Mouse (Mus musculus) midbrain, embryonic 15.5 days (tissue): Measurements from ENCODE around the gene Scyl2. TPM values are rescaled to one million over a fixed set of nuclear protein-coding genes. Genes with fewer than 3 reads are reported as not detected.

Source experiments
- ATAC-seq: fragments of 200-750 bp; cut with Nextera tagmentation; replicated peaks from 2 replicates; pipeline ENCODE4 v1.8.0; 2017; ENCODE audit warnings: moderate TSS enrichment
- H3K27ac ChIP-seq: fragments of 300-500 bp; sonication (generic); 2 replicates; pipeline ENCODE4 v1.5.1; 2015; ENCODE audit warnings: mild to moderate bottlenecking, inconsistent platforms
- H3K27me3 ChIP-seq: fragments of 300-500 bp; sonication (generic); replicated peaks from 2 replicates; pipeline ENCODE4 v1.6.1; 2015; ENCODE audit warnings: inconsistent platforms
- H3K36me3 ChIP-seq: fragments of 300-500 bp; sonication (generic); replicated peaks from 2 replicates; pipeline ENCODE4 v1.6.1; 2015; ENCODE audit warnings: inconsistent platforms
- H3K4me1 ChIP-seq: fragments of 300-500 bp; sonication (generic); 2 replicates; pipeline ENCODE4 v1.6.1; 2015; ENCODE audit warnings: inconsistent platforms
- H3K4me2 ChIP-seq: fragments of 300-500 bp; sonication (generic); 2 replicates; pipeline ENCODE4 v1.6.1; 2015; ENCODE audit warnings: inconsistent platforms, mild to moderate bottlenecking, moderate library complexity
- H3K4me3 ChIP-seq: fragments of 300-500 bp; sonication (generic); 2 replicates; pipeline ENCODE4 v1.5.1; 2015; ENCODE audit warnings: mild to moderate bottlenecking, inconsistent platforms
- H3K9ac ChIP-seq: fragments of 300-500 bp; sonication (generic); 2 replicates; pipeline ENCODE4 v1.6.1; 2015; ENCODE audit warnings: mild to moderate bottlenecking, inconsistent platforms
- H3K9me3 ChIP-seq: fragments of 300-500 bp; sonication (generic); 2 replicates; pipeline ENCODE4 v1.6.1; 2016; ENCODE audit warnings: inconsistent platforms
- WGBS: fragments of 180-500 bp; shearing (Covaris S2); methylation state at CpG from one replicate; pipeline ENCODE4 v1.1.7; 2015; ENCODE audit warnings: mixed read lengths; 5-methylcytosine and 5-hydroxymethylcytosine counted together
- polyA plus RNA-seq: library from polyadenylated mRNA; unstranded; fragments of >200 nt; fragmentation: Nextera tagmentation; extraction: Ambion mirVana; gene quantifications from 2 replicates; pipeline ENCODE4 v1.2.1, GENCODE M21; 2015

The Scyl2 gene
- polyA plus RNA-seq, 1 experiment from 2014 or later: 10.1 TPM

- no peak for ATAC-seq
- Histone ChIP-seq H3K4me2 (no peak overlapping the region), H3K4me3 (no peak overlapping the region), H3K9me3 (no peaks in the 10 kb centered on the region), H3K27ac (no peak overlapping the region), H3K9ac (no peak overlapping the region), H3K4me1 (no peaks in the 10 kb centered on the region), H3K36me3 (no peaks in the 10 kb centered on the region), H3K27me3 (no peaks in the 10 kb centered on the region)
- 82% methylated on average over 7 of the region's 7 CpGs for WGBS
These were observed 18.5 kb downstream of the Scyl2 start for GRCm38 (mm10) chr10:89667571-89667970.

GRCm38 (mm10) chr10:89665679-89666078 lies 20.4 kb downstream of the Scyl2 start:
- Histone ChIP-seq H3K9ac (no peak overlapping the region), H3K36me3 (no peaks in the 10 kb centered on the region), H3K27ac (no peak overlapping the region), H3K4me2 (no peak overlapping the region), H3K27me3 (no peaks in the 10 kb centered on the region), H3K9me3 (no peaks in the 10 kb centered on the region), H3K4me1 (no peaks in the 10 kb centered on the region), H3K4me3 (no peak overlapping the region)
- no peak for ATAC-seq
- WGBS: 92% methylated on average over 9 of the region's 9 CpGs

GRCm38 (mm10) chr10:89664977-89665645 lies 21.0 kb downstream of the Scyl2 start:
- H3K4me3 ChIP-seq: no peak overlapping the region
- H3K27ac ChIP-seq: no peak overlapping the region
- H3K9me3 ChIP-seq: no peaks in the 10 kb centered on the region
- no peak overlapping the region for H3K9ac ChIP-seq
- no peaks in the 10 kb centered on the region for H3K36me3 ChIP-seq
- no peaks in the 10 kb centered on the region for H3K4me1 ChIP-seq
- no peak overlapping the region for H3K4me2 ChIP-seq
- WGBS: 91% methylated on average over 8 of the region's 8 CpGs
- ATAC-seq: no peak
- H3K27me3 ChIP-seq: no peaks in the 10 kb centered on the region

- WGBS: 91% methylated on average over 5 of the region's 5 CpGs
- peaks cover 29% of the 10 kb centered on the region for H3K36me3 ChIP-seq
These were observed 29.7 kb downstream of the Scyl2 start for GRCm38 (mm10) chr10:89656366-89656765.

GRCm38 (mm10) chr10:89652912-89653311 lies 33.2 kb downstream of the Scyl2 start:
- ATAC-seq: no peak
- H3K4me1 ChIP-seq: no peaks in the 10 kb centered on the region
- H3K9me3 ChIP-seq: no peaks in the 10 kb centered on the region
- H3K27me3 ChIP-seq: no peaks in the 10 kb centered on the region
- no peak overlapping the region for H3K9ac ChIP-seq
- H3K4me2 ChIP-seq: no peak overlapping the region
- no peak overlapping the region for H3K27ac ChIP-seq
- 89% methylated on average over 8 of the region's 8 CpGs for WGBS
- H3K36me3 ChIP-seq: peaks cover 35% of the 10 kb centered on the region
- no peak overlapping the region for H3K4me3 ChIP-seq

More at GRCm38 (mm10) chr10:89656366-89656765, 29.7 kb downstream of the Scyl2 start:
- H3K4me3 ChIP-seq: no peak overlapping the region
- no peak overlapping the region for H3K9ac ChIP-seq
- no peaks in the 10 kb centered on the region for H3K27me3 ChIP-seq
- no peak overlapping the region for H3K4me2 ChIP-seq
- no peaks in the 10 kb centered on the region for H3K9me3 ChIP-seq
- no peak overlapping the region for H3K27ac ChIP-seq
- ATAC-seq: no peak
- no peaks in the 10 kb centered on the region for H3K4me1 ChIP-seq

GRCm38 (mm10) chr10:89651691-89652090 lies 34.4 kb downstream of the Scyl2 start:
- ATAC-seq: no peak
- Histone ChIP-seq H3K4me3 (no peak overlapping the region), H3K36me3 (peaks cover 30% of the 10 kb centered on the region), H3K4me1 (no peaks in the 10 kb centered on the region), H3K27me3 (no peaks in the 10 kb centered on the region), H3K9ac (no peak overlapping the region), H3K9me3 (no peaks in the 10 kb centered on the region), H3K4me2 (no peak overlapping the region), H3K27ac (no peak overlapping the region)
- 90% methylated on average over 1 of the region's 1 CpGs for WGBS

- H3K9ac ChIP-seq: no peak overlapping the region
- H3K36me3 ChIP-seq: peaks cover 34% of the 10 kb centered on the region
- no peak overlapping the region for H3K4me3 ChIP-seq
- H3K4me2 ChIP-seq: no peak overlapping the region
- no peak for ATAC-seq
- no peaks in the 10 kb centered on the region for H3K27me3 ChIP-seq
- no peaks in the 10 kb centered on the region for H3K4me1 ChIP-seq
- 92% methylated on average over 9 of the region's 9 CpGs for WGBS
- no peak overlapping the region for H3K27ac ChIP-seq
- H3K9me3 ChIP-seq: no peaks in the 10 kb centered on the region
These were observed 39.2 kb downstream of the Scyl2 start for GRCm38 (mm10) chr10:89646918-89647317.

- no peak overlapping the region for H3K4me3 ChIP-seq
- no peaks in the 10 kb centered on the region for H3K9me3 ChIP-seq
- no peak overlapping the region for H3K27ac ChIP-seq
- 91% methylated on average over 3 of the region's 3 CpGs for WGBS
- no peaks in the 10 kb centered on the region for H3K4me1 ChIP-seq
- peaks cover 19% of the 10 kb centered on the region; the same call in 1 of the 2 replicates for H3K36me3 ChIP-seq
- no peak for ATAC-seq
- H3K27me3 ChIP-seq: no peaks in the 10 kb centered on the region
- H3K4me2 ChIP-seq: no peak overlapping the region
- no peak overlapping the region for H3K9ac ChIP-seq
These were observed 49.1 kb downstream of the Scyl2 start for GRCm38 (mm10) chr10:89637001-89637400.

- H3K4me1 ChIP-seq: no peaks in the 10 kb centered on the region
- H3K27me3 ChIP-seq: no peaks in the 10 kb centered on the region
- no peak overlapping the region for H3K4me2 ChIP-seq
- peaks cover 3% of the 10 kb centered on the region; the same call in 1 of the 2 replicates for H3K36me3 ChIP-seq
- ATAC-seq: peak; percentile 73
- H3K27ac ChIP-seq: no peak overlapping the region
- no peaks in the 10 kb centered on the region for H3K9me3 ChIP-seq
- H3K9ac ChIP-seq: no peak overlapping the region
- no peak overlapping the region for H3K4me3 ChIP-seq
- WGBS: 78% methylated on average over 5 of the region's 5 CpGs
These were observed 51.1 kb downstream of the Scyl2 start for GRCm38 (mm10) chr10:89635018-89635417.

GRCm38 (mm10) chr10:89633736-89634426 lies 52.2 kb downstream of the Scyl2 start:
- no peak overlapping the region for H3K4me2 ChIP-seq
- 0 out of 2 replicates have a peak, but pooled peaks cover 3% of the 10 kb centered on the region for H3K36me3 ChIP-seq
- H3K9ac ChIP-seq: no peak overlapping the region
- H3K4me1 ChIP-seq: no peaks in the 10 kb centered on the region
- 91% methylated on average over 7 of the region's 7 CpGs for WGBS
- H3K4me3 ChIP-seq: no peak overlapping the region
- no peaks in the 10 kb centered on the region for H3K27me3 ChIP-seq
- no peak overlapping the region for H3K27ac ChIP-seq
- no peaks in the 10 kb centered on the region for H3K9me3 ChIP-seq
- no peak for ATAC-seq

- H3K4me3 ChIP-seq: no peak overlapping the region
- 93% methylated on average over 4 of the region's 4 CpGs for WGBS
- no peaks in the 10 kb centered on the region for H3K9me3 ChIP-seq
- no peaks in the 10 kb centered on the region for H3K4me1 ChIP-seq
- no peaks in the 10 kb centered on the region for H3K36me3 ChIP-seq
- no peak overlapping the region for H3K27ac ChIP-seq
- no peak overlapping the region for H3K9ac ChIP-seq
- no peak overlapping the region for H3K4me2 ChIP-seq
- no peak for ATAC-seq
- H3K27me3 ChIP-seq: no peaks in the 10 kb centered on the region
These were observed 53.0 kb downstream of the Scyl2 start for GRCm38 (mm10) chr10:89633121-89633520.

GRCm38 (mm10) chr10:89631831-89632230 lies 54.3 kb downstream of the Scyl2 start:
- Histone ChIP-seq H3K36me3 (no peaks in the 10 kb centered on the region), H3K4me3 (no peak overlapping the region), H3K27me3 (no peaks in the 10 kb centered on the region), H3K9ac (no peak overlapping the region), H3K9me3 (no peaks in the 10 kb centered on the region), H3K4me1 (no peaks in the 10 kb centered on the region), H3K4me2 (no peak overlapping the region), H3K27ac (no peak overlapping the region)
- WGBS: 75% methylated on average over 5 of the region's 5 CpGs
- ATAC-seq: no peak

- Histone ChIP-seq H3K9ac (no peak overlapping the region), H3K4me2 (no peak overlapping the region), H3K27me3 (no peaks in the 10 kb centered on the region), H3K36me3 (no peaks in the 10 kb centered on the region), H3K4me1 (no peaks in the 10 kb centered on the region), H3K9me3 (no peaks in the 10 kb centered on the region), H3K4me3 (no peak overlapping the region), H3K27ac (no peak overlapping the region)
- WGBS: 100% methylated on average over 1 of the region's 1 CpGs
- peak; percentile 57; the same call in 1 of the 2 replicates for ATAC-seq
These were observed 55.5 kb downstream of the Scyl2 start for GRCm38 (mm10) chr10:89630564-89630963.
